Mouse (Mus musculus): ENCODE results near the gene Clec4n.
"Not testable (repeated sequence)": the region's sequence is repeated elsewhere in the genome, so short reads cannot be mapped to it uniquely, and the experiment has no call there.

Clec4n gene

DNA sequence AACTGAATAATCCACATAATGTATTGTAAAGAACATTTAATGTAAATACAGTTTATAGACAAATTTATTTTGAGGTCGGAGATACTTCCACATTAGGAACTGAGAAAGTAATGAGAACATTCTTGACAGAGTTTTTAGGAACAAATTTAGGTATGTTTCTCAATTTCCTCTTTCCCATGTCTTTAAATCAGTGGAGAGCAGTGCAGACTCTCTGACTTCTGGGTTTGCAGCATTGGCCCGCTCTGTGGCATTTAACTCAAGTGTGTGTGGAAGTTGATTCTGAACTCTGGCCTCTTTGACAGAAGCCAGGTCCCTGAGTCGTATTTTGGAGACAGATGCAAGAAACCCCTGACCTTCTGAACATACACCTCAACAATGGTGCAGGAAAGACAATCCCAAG, at the start of gene Clec4n:
TSS of gene Clec4n (plus strand) at position 200 of the 400 bp plus-strand sequence.
- DNase-seq (ENCODE audit: low spot score), result no peak

- DNase-seq (ENCODE audit: low spot score), result not testable (repeated sequence)
These were observed 44.8 kb upstream of the Clec4n start for GRCm38 (mm10) chr6:123184862-123185261.

DNA sequence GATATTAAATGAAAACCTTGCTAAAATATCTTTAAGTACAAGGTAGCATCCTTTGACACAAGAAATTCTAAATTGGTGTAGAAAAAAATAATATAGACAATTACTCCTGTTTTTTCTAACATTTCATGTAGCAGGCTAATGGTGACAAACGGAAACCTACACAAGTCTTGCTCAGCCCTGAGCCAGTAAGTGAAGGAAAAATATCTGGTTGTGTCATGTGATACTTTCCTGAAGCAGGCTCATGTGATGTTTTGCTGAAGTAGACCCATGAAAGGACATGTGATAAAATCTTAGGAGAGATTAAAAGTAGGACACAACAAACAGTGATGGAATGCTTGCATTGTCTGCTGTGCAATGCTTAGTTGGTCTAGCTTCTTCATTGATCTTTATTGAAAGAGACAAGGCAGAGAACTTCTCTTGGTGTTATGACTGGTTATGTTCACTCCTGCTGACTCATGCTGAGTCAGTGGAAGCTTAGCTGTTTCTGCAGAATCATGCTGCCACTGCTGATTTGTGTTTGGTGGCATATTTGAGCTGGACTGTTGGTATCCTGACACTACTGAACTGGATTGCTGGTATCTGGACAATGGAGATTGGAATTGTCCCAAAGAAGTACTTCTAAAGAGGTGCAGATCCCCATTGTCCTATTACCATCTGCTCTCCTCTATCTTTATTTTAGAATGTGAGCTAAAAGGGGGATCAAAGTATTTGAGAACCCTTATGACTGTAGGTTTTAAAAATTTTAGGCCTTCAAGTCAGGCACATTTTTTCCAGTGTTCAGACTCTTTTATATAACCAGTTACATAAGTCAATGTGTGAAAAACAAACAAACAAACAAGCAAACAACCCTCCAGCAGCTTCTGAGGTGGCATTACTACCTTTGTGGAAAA, 22.2 kb upstream of the Clec4n start:
- DNase-seq (ENCODE audit: low spot score), result no peak

DNA sequence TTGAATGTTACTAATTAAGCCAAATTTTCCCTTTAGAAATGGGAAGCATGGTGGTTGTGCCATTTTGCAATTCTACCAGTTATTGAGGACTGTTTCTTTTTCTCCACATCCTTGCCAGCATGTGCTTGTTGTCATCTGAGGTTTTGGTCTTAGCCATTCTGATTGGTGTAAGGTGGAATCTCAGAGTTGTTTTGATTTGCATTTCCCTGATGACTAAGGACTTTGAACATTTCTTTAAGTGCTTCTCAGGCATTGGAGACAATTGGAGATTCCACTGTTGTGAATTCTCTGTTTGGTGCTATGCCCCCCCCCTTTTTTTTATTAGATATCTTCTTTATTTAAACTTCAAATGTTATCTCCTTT, 21.6 kb upstream of the Clec4n start:
- not testable (repeated sequence) for DNase-seq (ENCODE audit: low spot score)

GRCm38 (mm10) chr6:123211726-123212125, 17.9 kb upstream of the Clec4n start:
- no peak for DNase-seq (ENCODE audit: low spot score)

DNA sequence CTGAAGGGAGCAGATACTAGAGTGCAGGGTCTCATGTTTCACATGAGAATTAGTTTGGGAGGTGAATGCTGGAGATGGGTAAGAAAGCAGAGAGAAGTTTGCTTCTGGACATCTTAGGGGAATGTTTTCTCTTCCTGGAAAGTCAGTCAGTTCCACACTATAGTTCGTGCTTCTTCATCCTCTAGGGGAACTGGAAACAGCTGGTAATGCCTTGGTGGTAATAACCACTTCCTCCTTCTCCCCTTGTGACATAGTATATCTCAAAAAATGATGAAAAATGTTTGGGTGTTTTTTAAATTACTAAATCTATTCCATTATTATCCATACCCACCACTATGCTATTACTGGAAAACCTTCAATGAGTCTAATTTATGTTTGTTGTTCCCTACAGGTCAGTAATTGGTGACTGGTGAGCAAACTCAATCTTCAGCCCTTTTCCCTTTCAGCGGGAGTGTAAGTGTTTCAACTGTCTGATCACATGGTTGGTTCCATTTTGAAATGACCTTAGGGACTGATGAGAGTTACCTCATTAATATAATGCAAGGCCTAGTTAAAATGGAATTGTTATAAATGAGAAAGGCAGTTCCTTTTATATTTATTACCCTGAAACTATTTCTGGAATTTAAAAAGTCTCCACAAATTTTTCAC, 2.0 kb upstream of the Clec4n start:
- no peak for DNase-seq (ENCODE audit: low spot score)

DNA sequence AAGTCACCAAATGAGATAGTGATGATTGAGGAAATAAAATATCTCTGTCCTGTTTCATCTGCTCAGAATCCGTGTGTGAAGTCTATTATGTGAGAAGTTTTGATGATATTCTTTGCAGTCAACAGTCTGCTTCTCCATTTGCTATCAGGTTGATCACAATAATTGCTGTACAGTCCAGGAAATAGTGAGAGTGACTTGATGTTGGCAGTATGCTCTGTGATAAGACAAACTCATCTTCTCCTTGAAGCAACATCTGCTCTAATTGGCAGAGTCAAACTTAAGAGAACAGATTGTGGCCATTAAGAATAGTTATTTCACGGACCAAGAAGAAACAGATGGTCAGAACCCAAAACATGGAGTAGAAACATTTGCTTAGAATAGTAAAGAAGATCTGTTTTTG, 1.5 kb downstream of the Clec4n start:
- no peak for DNase-seq (ENCODE audit: low spot score)

DNA sequence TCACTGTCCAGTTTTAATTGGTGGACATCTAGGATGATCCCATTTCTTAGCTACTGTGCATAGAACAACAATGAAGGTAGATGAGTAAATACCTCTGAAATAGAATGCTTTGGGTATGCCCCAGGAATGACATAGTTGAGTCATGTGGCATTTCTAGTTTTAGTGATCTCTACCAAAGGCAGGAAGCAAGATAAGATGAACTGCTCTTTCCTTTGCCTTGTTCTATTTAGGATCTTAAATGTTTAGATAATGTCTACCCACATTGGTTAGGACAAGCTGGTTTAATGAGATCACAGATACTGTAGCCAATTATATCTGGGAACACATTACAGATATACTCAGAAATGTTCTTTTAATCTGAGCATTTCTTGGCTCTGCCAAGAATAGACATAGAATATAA, 7.9 kb downstream of the Clec4n start:
- DNase-seq (ENCODE audit: low spot score), result no peak

DNA sequence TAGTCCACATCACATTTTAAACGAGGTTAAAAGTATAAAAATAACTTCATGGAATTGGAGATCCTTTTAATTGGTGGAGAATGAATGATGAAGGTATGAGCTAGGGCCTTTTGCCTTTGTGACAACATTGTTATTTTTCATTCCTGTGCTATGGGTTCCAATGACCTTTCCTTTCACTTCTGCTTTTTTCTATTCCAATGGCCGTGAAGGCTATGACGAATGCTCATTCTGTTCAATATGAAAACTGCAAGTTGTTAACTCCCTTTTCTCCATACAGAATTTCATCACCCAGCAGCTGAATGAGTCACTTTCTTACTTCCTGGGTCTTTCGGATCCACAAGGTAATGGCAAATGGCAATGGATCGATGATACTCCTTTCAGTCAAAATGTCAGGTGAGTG, 14.6 kb downstream of the Clec4n start:
- no peak for DNase-seq (ENCODE audit: low spot score)

DNA sequence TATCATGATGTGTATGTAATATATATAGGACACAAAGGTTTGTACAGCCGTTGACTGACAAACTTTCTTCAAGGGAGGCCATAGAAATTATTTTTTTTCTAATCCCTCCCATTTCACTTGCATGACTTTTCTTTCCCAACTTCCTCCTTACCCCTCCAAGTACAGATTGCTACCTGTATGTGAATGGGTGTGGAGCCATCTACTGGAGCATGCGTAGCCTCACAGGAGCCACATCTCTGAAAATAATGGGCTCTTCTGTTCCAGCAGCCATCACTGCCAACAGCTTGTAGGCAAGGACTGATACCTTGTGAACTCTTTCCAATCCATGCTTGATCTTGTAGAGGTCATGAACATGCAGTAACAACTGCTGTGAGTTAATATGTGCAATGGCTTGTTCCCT, 19.2 kb downstream of the Clec4n start:
- not testable (repeated sequence) for DNase-seq (ENCODE audit: low spot score)

DNA sequence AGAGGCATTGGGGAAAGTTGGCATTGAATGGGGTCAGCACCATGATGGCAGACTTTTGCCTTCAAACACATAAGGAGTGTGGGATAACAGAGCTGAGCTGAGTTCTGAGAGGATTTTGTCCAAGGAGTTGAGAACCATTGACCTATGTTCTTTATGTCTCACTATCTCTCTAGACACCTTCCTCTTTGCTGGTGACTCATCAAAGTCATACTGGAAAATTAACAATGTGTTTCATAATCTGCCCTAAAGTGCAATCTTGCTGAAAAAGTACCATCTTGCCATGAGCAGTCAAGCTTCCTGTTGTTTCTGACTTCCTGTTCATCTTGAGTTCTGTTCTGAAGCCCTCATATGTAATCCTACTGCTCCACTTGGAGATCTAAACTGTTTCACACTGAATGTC, 23.1 kb downstream of the Clec4n start:
- DNase-seq (ENCODE audit: low spot score), result no peak

GRCm38 (mm10) chr6:123258946-123259345, 29.3 kb downstream of the Clec4n start:
- no peak for DNase-seq (ENCODE audit: low spot score)

- DNase-seq (ENCODE audit: low spot score), result no peak
These were observed 30.4 kb downstream of the Clec4n start for GRCm38 (mm10) chr6:123259889-123260603.

DNA sequence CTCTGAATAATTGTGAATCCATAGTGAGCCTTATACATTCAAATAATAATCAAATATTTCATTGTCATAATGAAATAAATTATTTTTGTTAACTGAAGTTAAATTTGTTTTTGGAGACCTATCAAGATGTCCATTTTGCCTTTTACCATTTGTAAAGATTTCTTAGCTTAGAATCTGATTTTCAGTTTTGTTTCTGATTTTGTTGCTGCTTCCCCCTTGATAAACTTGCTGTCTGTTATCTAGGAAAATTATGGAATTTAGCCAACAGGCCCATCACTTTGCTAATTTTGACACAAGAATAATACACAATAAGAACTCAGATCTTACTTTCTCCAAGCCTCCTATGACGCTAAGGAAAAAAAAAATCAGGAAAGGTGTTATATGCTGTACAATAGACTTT, 31.2 kb downstream of the Clec4n start:
- DNase-seq (ENCODE audit: low spot score), result no peak

- no peak for DNase-seq (ENCODE audit: low spot score)
These were observed 32.0 kb downstream of the Clec4n start, which contains the start of gene Clec4d for GRCm38 (mm10) chr6:123261555-123262161. TSS of gene Clec4d (plus strand) at chr6:123262111.

DNA sequence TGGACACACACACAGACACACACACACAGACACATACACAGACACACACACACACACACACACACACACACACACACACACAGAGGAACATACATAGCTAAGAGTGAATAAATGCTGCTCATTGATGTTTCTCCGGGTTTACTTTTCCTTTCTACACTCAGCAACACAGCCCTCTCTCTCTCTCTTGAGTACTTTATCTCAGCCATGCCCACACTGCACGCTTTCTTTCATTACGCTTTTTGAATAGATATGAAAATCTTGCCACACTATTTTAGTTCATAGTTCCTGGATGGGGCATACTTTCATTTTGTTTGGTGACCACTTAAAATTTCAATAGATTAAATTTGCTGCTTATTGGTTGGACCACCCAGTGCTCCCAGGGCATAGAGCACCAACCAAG, 34.6 kb downstream of the Clec4n start:
- DNase-seq (ENCODE audit: low spot score), result no peak

DNA sequence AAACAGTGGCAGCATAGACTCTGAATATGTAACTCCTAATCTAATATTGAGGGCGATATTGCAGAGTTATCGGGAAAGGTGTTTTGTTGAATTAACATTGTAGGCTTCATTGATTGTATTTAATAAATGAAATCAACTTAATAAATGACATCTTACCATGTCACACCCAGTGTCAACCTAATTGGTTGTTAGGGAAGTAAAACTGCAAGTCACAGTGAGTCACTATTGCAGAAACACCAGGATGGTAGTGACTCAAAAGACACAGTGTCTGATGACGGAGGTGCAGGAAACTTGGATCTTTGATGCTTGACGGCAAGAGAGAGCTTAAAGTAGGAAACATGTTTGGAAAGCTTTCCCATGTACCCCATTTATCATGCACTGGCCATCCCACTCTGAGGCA, 36.2 kb downstream of the Clec4n start:
- DNase-seq (ENCODE audit: low spot score), result no peak

DNA sequence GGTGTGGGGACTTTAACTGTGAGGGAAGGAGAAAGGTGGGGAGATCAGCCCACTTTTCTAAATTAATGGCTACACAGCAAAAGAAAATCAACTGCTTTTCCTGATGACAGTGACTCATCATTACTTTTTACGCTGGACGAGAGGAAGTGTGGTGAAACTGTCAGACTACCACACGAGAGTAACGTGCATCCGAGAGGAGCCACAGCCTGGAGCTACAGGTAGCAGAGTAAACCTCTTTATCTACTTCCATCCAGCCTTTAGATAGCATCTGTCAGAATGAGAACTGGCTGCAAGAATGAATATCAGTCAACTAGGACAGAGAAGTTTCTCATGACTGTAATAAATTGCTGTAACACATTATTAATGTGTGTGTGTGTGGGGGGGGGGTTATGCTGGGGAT, 37.3 kb downstream of the Clec4n start:
- DNase-seq (ENCODE audit: low spot score), result no peak

- DNase-seq (ENCODE audit: low spot score), result no peak
These were observed 49.8 kb downstream of the Clec4n start for GRCm38 (mm10) chr6:123279443-123279842.

GRCm38 (mm10) chr6:123286311-123286710, 56.7 kb downstream of the Clec4n start:
- DNase-seq (ENCODE audit: low spot score), result no peak

DNA sequence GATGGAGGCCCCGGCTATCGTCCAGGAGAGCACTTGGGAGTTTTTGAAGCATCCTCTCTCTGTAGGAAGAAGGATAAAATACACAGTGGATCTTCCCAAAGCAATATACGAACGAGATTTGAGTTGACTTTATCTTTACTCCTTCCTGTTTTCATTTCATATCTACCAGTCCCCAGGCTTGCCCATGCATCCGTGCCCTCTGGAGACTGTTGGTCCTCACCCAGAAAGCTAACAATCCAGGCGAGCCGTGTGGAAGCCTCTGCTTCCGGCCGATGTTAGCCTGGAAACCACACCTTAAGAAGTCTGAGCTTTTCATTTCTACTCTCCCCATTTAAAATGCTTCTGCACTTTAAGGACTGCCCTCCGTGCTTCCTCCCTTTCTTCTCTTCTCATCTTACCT, 59.3 kb downstream of the Clec4n start:
- no peak for DNase-seq (ENCODE audit: low spot score)

GRCm38 (mm10) chr6:123289753-123290152, 60.1 kb downstream of the Clec4n start, which contains the start of gene Clec4e:
TSS of gene Clec4e (minus strand) at chr6:123289870.
- no peak for DNase-seq (ENCODE audit: low spot score)

Data from adipocyte (in vitro differentiated cells).